Mouse (Mus musculus) MEL (cell line): ENCODE results near the gene Lbh. TPM values are rescaled to one million over a fixed set of nuclear protein-coding genes. Genes with fewer than 3 reads are reported as not detected.

Experiments used
- DNase-seq: peaks from one replicate; pipeline ENCODE4 v3.0.0; 2011; ENCODE audit warnings: low read depth, low spot score
- H3K27ac ChIP-seq: 2 replicates; pipeline ENCODE4 v1.5.1; 2012; ENCODE audit warnings: low read depth, mild to moderate bottlenecking, control low read depth, low read length, moderate library complexity; ENCODE audit not compliant: control insufficient read depth
- H3K27me3 ChIP-seq, 2 experiments: fragments of 150-350 bp in 1 of 2; sonication (generic) in 1 of 2; 2 replicates each; pipeline ENCODE4 v1.6.1; 2012; ENCODE audit warnings: low read length in 2 of 2, mild to moderate bottlenecking in 2 of 2, improper control_type of control experiment in 1 of 2, moderate library complexity in 1 of 2; ENCODE audit not compliant: insufficient read depth in 2 of 2, control insufficient read depth in 1 of 2
- H3K36me3 ChIP-seq, 2 experiments: 2 replicates each; pipeline ENCODE4 v1.6.1; 2012 to 2014; ENCODE audit warnings: low read length in 2 of 2, improper control_type of control experiment in 1 of 2, inconsistent platforms in 1 of 2, mild to moderate bottlenecking in 1 of 2; ENCODE audit not compliant: insufficient read depth in 2 of 2, control insufficient read depth in 1 of 2
- H3K4me1 ChIP-seq, 2 experiments: fragments of 150-350 bp in 1 of 2; sonication (generic) in 1 of 2; 2 replicates each; pipeline ENCODE4 v1.6.1; 2012; ENCODE audit warnings: low read length in 2 of 2, improper control_type of control experiment in 1 of 2, mild to moderate bottlenecking in 1 of 2; ENCODE audit not compliant: insufficient read depth in 2 of 2, control insufficient read depth in 1 of 2
- H3K4me3 ChIP-seq, 2 experiments: fragments of 150-350 bp in 1 of 2; sonication (generic) in 1 of 2; 2 replicates each; pipeline ENCODE4 v1.5.1; 2012; ENCODE audit warnings: low read depth in 2 of 2, low read length in 2 of 2, mild to moderate bottlenecking in 2 of 2, moderate library complexity in 2 of 2, control low read depth in 1 of 2, improper control_type of control experiment in 1 of 2; ENCODE audit not compliant: control insufficient read depth in 1 of 2, insufficient read depth in 1 of 2
- H3K79me2 ChIP-seq: 2 replicates; pipeline ENCODE4 v1.6.1; 2012; ENCODE audit warnings: mild to moderate bottlenecking, low read length, moderate library complexity; ENCODE audit not compliant: control insufficient read depth, poor library complexity, insufficient read depth
- H3K9ac ChIP-seq: 2 replicates; pipeline ENCODE4 v1.6.1; 2012; ENCODE audit warnings: low read depth, mild to moderate bottlenecking, control low read depth, low read length, moderate library complexity; ENCODE audit not compliant: control insufficient read depth, poor library complexity, severe bottlenecking
- H3K9me3 ChIP-seq: fragments of 150-350 bp; sonication (generic); replicated peaks from 2 replicates; pipeline ENCODE4 v1.6.1; 2012; ENCODE audit warnings: mild to moderate bottlenecking, low read length, improper control_type of control experiment, moderate library complexity; ENCODE audit not compliant: insufficient read depth
- BHLHE40 ChIP-seq: IDR thresholded peaks from 2 replicates; pipeline ENCODE4 v1.6.1; 2012; ENCODE audit warnings: low read depth, mild to moderate bottlenecking, inconsistent platforms, low read length, improper control_type of control experiment, borderline replicate concordance
- EP300 ChIP-seq, 2 experiments: IDR thresholded peaks; 2 replicates each; pipeline ENCODE4 v1.6.1; 2011; ENCODE audit warnings: improper control_type of control experiment in 2 of 2, low read length in 2 of 2, low read depth in 1 of 2, mild to moderate bottlenecking in 1 of 2
- ETS1 ChIP-seq: IDR thresholded peaks from 2 replicates; pipeline ENCODE4 v1.6.1; 2012; ENCODE audit warnings: low read depth, mild to moderate bottlenecking, inconsistent platforms, low read length, improper control_type of control experiment, moderate library complexity
- GABPA ChIP-seq: IDR thresholded peaks from 2 replicates; pipeline ENCODE4 v1.6.1; 2012; ENCODE audit warnings: low read depth, mild to moderate bottlenecking, inconsistent platforms, low read length, improper control_type of control experiment, moderate library complexity
- JUND ChIP-seq: IDR thresholded peaks from 2 replicates; pipeline ENCODE4 v1.6.1; 2011; ENCODE audit warnings: low read depth, mild to moderate bottlenecking, improper control_type of control experiment, low read length
- MAFK ChIP-seq: IDR thresholded peaks from 2 replicates; pipeline ENCODE4 v1.6.1; 2011; ENCODE audit warnings: low read depth, mild to moderate bottlenecking, low read length, improper control_type of control experiment, borderline replicate concordance
- POLR2AphosphoS2 ChIP-seq: IDR thresholded peaks from 2 replicates; pipeline ENCODE4 v1.6.1; 2011; ENCODE audit warnings: low read length, improper control_type of control experiment
- POLR2AphosphoS5 ChIP-seq: IDR thresholded peaks from 2 replicates; pipeline ENCODE4 v1.6.1; 2012; ENCODE audit warnings: low read depth, borderline replicate concordance, mild to moderate bottlenecking, inconsistent platforms, low read length, moderate library complexity, mixed read lengths
- RAD21 ChIP-seq: IDR thresholded peaks from 2 replicates; pipeline ENCODE4 v1.6.1; 2011; ENCODE audit warnings: mild to moderate bottlenecking, low read depth, low read length, improper control_type of control experiment
- RCOR1 ChIP-seq: IDR thresholded peaks from 2 replicates; pipeline ENCODE4 v1.6.1; 2012; ENCODE audit warnings: low read depth, mild to moderate bottlenecking, inconsistent platforms, low read length, improper control_type of control experiment
- TBP ChIP-seq: IDR thresholded peaks from 2 replicates; pipeline ENCODE4 v1.8.0; 2011; ENCODE audit warnings: low read depth, low read length, improper control_type of control experiment
- UBTF ChIP-seq: IDR thresholded peaks from 2 replicates; pipeline ENCODE4 v1.6.1; 2012; ENCODE audit warnings: low read depth, mild to moderate bottlenecking, inconsistent platforms, low read length, improper control_type of control experiment, moderate library complexity, borderline replicate concordance; ENCODE audit not compliant: insufficient read depth
- USF1 ChIP-seq: IDR thresholded peaks from 2 replicates; pipeline ENCODE4 v1.6.1; 2014; ENCODE audit warnings: low read depth, mild to moderate bottlenecking, inconsistent platforms, low read length, improper control_type of control experiment, moderate library complexity
- USF2 ChIP-seq, 2 experiments: IDR thresholded peaks; 2 replicates each; pipeline ENCODE4 v1.6.1; 2011 to 2012; ENCODE audit warnings: improper control_type of control experiment in 2 of 2, low read length in 2 of 2, borderline replicate concordance in 1 of 2, inconsistent platforms in 1 of 2, low read depth in 1 of 2, mild to moderate bottlenecking in 1 of 2; ENCODE audit not compliant: insufficient read depth in 1 of 2
- ZC3H11A ChIP-seq: IDR thresholded peaks from 2 replicates; pipeline ENCODE4 v1.6.1; 2012; ENCODE audit warnings: low read depth, mild to moderate bottlenecking, inconsistent platforms, low read length, improper control_type of control experiment
- polyA plus RNA-seq, 2 experiments: library from polyadenylated mRNA; stranded (reverse) in 1 of 2; unstranded in 1 of 2; fragments of >175 nt in 1 of 2; fragments of >200 nt in 1 of 2; gene quantifications; 2 replicates each; pipeline versions ENCODE4 v1.2.1 to v1.2.4; 2012; ENCODE audit warnings: low replicate concordance in 2 of 2, low read depth in 1 of 2; ENCODE audit not compliant: insufficient read length in 2 of 2, insufficient read depth in 1 of 2, missing spikeins in 1 of 2
- total RNA-seq: library from RNA; depleted of rRNA; stranded (reverse); fragments of 300-350 nt; gene quantifications from 2 replicates; pipeline ENCODE4 v1.2.3, GENCODE M21; 2012

Lbh gene
- total and polyA plus RNA-seq, 3 experiments, result not detected

DNA sequence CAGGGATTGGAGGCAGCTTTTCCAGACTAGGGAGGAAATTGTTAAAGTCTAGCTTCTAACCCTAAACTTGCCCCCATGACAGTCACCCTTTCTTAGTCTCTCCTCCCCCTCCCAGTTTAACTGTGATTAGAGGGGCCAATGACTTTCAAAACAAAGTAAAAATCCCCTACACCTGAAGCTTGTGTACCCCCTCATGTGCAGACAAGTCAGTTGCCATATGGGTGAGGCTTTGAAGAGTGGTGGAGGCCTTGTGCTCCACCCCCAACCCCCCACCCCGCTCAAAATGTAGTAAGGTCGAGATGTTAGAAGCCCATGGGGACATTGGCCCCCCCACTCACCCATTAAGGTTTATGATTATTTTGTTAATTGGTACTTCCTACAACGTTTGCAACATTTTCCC, 1.5 kb downstream of the Lbh start:
- no peak overlapping the region for H3K9ac ChIP-seq
- DNase-seq, result no peak
- no peaks in the 10 kb centered on the region for H3K27me3 ChIP-seq
- no peak overlapping the region for H3K27ac ChIP-seq
- no peaks in the 10 kb centered on the region for H3K9me3 ChIP-seq
- H3K36me3 ChIP-seq, result no peaks in the 10 kb centered on the region
- H3K4me3 ChIP-seq, result no peak overlapping the region
- no peaks in the 10 kb centered on the region for H3K4me1 ChIP-seq
- no peaks in the 10 kb centered on the region for H3K79me2 ChIP-seq
- TF ChIP-seq POLR2AphosphoS2 (no peak), ZC3H11A (no peak), USF2 (IDR thresholded peaks at IDR 0.05; ENCODE audit: borderline replicate concordance in 1 of 2, insufficient read depth in 1 of 2, low read depth in 1 of 2, low read length in 2 of 2) (no peak), POLR2AphosphoS5 (no peak), USF1 (no peak), RAD21 (no peak), UBTF (no peak), RCOR1 (no peak), BHLHE40 (no peak), EP300 (IDR thresholded peaks at IDR 0.05; ENCODE audit: low read depth in 1 of 2, low read length in 2 of 2) (no peak), GABPA (no peak), JUND (no peak), TBP (no peak), MAFK (no peak), ETS1 (no peak)

GRCm38 (mm10) chr17:72920430-72920829, 2.3 kb downstream of the Lbh start:
- H3K36me3 ChIP-seq, result no peaks in the 10 kb centered on the region
- DNase-seq, result no peak
- TF ChIP-seq UBTF, result no peak
- TF ChIP-seq, all 39 proteins: peak for 0
- H3K4me3 ChIP-seq, result no peak overlapping the region
- no peaks in the 10 kb centered on the region for H3K9me3 ChIP-seq
- H3K79me2 ChIP-seq, result no peaks in the 10 kb centered on the region
- H3K27me3 ChIP-seq, result no peaks in the 10 kb centered on the region
- no peak overlapping the region for H3K27ac ChIP-seq
- no peak overlapping the region for H3K9ac ChIP-seq
- H3K4me1 ChIP-seq, result no peaks in the 10 kb centered on the region
